Mouse (Mus musculus) cerebellum, postnatal 36 days (tissue): ENCODE data around the gene Atg7.

Experiments used
- DNase-seq, 2 experiments: peaks; one replicate each; pipeline ENCODE4 v3.0.0; 2021 to 2022; ENCODE audit warnings: mixed read lengths in 2 of 2

Gene Atg7

DNA sequence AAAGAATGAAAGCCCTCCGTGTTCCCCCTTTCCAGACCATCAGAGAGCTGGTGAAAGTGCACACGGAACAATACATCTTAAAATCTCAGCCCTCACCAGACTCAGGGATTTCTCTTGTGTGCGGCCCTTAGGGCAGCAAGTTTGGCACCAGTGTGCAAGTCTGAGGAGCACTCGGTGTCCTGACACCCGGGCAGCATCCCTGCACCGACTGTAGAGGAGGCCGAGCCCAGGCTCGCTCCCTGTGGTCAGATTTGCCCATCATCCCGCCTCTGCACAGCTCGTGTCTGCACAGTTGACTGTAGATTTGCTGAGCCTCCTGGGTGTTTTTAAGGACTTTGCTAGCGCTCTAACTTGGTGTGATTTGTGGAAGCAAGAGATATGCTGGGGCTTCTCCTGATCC, 94.3 kb downstream of the Atg7 start:
- DNase-seq, result no peak

DNA sequence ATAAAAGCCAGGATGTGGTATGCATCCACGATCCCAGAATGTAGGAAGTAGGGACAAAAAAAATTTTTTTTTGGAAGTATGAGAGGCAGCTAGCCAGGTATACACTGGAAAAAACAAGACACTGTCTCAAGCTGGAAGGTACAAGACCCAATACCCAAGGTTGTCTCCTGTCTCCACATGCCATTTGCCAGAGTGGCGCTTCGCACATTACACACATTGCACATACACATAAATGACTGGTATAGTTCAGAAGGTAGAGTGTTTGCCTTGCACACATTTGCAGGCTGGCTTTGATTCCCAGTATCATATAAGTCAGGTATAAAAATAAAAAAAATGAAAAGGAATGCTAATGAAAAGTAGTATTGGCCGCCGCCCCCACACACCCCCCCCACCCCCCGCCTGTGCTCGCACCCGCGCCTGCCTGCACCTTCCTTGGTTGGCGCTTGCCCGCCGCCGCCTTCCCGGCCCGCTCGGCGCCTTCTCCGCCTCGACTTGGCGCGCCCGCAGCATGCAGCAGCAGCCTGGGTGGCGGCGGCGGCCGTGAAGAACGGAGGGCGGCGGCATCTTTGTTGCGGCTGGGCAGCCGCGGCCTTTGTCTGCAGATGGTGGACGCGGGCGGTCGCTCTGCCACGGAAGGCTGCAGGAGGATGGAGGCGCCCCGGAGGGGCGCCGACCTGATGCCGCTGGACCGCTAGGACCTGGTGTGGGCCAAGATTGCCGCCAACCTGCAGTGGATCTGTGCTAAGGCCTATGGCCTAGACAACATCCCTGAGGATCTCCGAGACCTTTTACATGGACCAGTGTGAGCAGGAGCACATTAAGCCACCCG, 95.2 kb downstream of the Atg7 start:
- DNase-seq, result peak; percentile 32 to 38

DNA sequence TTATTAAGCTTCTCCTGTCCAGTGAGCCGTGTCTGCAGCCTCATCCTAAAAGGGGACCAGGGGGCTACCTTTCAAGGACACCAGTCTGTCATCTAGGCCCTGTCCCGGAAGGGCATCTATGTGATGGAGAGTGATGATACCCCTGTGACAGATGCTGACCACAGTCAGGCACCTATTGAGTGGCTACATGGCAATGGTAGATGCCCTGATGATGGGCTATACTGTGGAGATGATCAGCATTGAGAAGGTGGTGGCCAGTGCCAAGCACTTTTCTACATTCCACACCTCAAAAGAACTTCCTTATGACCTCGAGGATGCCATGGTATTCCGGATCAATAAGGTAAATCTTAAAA, 95.8 kb downstream of the Atg7 start:
- no peak for DNase-seq

DNA sequence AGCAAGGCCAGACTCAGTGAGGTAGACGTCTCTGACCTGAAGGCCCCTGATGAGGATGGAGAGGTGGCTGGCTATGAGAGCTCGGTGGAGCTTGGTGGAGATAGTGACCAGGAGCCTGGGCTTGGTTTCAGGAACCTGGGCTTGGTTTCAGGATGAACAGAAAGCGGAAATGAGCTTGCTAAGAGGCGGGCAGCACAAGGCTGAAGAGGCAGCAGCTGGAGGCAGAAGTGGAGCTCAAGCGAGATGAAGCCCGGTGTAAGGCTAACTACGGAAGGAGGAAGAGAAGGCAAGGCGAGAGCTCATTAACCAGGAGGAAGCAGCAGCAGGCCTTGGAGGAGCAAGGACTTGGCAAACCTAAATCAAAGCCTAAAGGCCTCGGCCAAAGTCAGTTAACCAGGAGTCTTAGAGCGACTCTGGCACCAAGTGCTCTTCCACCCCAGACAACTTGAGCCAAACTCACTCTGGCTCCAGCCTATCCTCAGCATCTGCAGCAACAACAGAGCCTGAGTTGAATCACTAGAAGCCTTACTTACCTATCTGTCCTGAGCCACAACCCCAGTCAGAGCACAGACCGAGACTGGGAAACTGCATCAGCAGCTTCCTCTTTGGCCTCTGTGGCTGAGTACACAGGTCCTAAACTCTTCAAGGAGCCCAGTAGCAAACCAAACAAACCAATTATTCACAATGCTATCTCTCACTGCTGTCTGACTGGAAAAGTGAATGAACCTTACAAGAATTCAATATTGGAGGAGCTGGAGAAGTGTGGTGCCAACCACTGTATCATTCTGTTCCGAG, 99.5 kb downstream of the Atg7 start:
- no peak for DNase-seq

DNA sequence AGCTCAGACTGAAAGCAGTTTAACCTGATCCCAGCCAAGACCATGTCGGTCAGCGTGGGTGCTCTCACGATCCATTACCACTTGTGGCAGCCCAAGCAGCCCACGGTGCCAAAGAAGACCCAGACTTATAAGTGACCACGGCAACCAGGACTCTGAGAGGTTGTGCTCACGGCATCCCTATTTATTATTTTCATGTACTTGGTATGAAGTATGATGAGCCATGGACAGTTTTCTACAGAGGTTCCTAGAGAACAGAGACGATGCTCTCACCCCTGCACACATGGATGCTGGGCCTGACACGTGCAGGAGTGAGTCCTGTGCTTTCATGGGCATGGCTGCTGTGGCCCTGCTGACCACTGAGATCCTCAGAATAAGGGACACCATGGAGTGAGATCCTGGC, 100.2 kb downstream of the Atg7 start:
- no peak for DNase-seq

DNA sequence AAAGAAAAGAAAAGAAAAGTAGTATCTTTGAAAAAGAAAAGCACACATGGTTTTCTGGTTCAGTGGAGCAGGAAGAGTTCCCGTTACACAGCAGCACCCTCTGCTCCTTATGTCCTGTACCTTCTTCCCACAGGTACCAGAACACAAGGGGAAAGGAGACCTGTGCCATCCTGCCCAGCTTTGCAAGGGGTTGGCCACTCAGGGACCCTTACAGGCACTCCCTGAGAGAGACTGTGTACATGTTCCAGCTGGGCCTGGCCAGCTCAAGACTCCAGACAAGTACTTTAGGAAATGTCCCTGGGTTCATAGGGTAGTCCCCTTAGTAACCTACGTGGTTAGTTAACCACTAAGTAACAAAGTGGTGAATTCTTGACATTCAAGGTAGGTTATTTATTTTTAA, 100.9 kb downstream of the Atg7 start:
- no peak for DNase-seq

DNA sequence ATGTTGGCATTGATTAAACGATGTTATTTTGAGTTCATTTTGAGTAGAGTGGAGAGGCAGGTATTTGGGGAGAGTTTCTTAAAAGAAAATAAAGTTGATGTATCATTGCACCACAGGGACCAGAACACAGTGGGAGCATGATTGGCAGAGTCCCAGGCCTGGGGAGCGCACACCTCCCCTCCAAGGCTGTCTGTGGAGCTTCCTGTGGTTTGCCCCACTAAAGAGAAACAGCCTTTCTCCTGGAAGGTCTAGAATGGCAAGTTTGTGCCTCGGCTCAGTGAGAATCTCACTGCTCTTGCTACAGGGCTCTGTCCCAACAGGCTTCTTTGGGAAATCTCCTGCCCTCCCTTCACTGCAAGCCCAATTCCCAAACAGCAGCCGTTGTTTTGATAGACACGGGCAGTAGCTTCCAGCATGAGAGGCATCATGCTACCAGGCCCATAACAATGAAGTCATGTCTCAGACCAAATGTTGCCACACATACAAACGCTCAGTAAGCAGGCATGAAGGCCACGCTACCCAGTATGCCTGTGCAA, 103.6 kb downstream of the Atg7 start:
- no peak for DNase-seq

DNA sequence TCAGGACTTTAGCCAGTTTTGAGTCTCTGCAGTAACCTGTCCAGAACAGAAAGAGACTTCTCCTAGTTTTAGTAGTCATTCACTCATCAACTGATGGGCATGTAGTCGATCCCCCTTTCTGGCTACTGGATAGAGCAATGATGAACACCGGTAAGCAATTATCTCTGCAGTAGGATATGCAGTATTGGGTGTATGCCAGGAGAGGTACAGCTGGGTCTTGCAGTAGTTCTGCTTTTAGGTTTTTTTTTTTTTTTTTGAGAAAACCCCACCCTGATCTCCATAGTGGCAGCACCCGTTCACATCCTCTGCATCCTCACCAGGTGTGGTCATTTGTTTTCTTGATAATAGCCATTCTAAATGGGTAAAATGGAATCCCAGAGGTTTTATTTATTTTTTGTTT, 105.5 kb downstream of the Atg7 start:
- no peak for DNase-seq

DNA sequence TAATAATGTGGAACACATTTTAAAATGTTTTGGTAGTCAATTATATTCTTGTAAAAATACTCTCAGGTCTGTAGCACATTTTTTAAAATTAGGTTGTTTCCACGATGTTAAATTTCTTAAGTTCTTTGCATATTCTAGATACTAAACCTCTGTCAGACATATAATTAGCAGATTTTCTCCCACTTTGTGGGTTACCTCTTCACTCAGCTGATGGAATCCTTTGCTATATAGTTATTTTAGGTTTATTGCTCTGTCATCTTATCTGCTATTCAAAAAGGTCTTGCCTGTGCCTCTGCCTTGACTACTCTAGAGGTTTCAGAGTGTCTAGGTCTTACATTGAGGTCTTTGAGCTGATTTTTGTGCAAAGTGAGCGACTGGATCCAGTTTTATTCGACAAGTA, 106.0 kb downstream of the Atg7 start:
- no peak for DNase-seq

DNA sequence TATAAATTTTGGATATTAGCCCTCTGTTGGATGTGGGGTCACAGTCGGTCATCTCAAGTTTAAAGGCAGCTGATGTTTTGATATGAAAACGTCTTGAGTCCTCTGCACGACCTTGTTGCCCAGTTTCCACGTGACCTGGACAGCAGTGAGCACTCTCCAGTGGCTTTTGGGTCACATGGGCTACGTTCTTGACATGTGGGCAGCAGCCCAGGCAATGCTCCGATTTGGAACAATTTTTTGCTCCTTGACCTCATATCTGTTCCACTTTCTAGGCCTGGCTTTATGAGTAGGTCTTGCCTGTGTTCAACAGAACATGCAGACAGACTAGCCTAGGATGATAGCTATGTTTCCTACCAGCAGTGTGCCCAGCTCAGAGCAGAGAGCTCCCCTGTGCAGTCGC, 115.9 kb downstream of the Atg7 start:
- no peak for DNase-seq

DNA sequence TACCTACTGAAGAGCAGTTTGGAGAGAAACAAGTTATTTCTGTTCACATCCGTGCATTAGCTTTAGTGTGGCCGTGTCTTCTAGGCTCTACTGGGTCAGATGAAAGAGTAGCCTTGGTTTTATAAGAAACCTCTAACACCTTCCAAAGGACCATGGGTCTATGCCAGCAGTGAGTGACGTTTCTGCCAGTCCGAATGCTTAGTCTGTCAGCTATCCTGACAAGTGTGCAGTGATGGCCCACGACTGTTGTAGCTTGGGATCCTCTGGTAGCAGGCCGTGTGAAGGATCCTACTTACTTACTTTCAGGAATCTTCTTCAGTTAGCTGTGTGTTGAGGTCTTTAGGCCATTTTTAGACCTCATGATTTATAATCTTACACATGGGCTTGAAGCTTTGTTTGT, 123.4 kb downstream of the Atg7 start:
- DNase-seq, result no peak

DNA sequence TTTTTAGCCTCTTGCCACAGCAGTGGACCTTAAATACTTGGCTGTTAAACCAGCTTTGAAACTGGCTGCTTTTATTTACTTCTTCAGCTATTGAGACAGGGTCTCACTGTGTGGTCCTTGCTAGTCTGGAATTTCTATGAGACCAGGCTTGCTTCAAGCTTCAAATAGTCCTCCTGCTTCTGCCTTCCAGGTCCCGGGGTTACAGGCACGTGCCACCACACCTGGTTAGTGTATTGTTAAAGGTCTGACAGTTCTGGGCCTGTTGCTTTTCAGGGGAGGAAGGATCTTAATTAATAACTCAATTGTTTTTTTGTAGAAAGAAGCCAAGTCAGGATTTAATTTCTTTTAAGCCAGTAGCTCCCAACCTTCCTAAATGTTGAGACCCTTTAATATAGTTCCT, 124.8 kb downstream of the Atg7 start:
- no peak for DNase-seq

DNA sequence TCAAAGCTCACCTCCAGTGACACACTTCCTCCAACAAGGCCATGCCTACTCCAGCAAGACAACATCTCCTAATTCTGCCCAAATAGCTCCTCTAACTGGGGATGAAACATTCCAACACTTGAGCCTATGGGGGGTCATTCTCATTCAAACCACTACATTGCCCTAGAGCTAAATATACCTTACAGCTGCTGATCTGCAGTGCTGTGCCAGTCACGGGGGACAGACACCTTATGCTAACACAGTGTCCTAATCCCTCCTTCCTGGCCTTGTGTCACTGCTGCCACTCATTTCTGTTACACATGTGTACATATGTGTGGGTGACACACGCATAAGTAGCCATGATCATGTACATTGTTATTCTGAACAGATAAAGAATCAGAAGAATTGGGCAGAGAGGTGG, 127.4 kb downstream of the Atg7 start:
- DNase-seq, result no peak

DNA sequence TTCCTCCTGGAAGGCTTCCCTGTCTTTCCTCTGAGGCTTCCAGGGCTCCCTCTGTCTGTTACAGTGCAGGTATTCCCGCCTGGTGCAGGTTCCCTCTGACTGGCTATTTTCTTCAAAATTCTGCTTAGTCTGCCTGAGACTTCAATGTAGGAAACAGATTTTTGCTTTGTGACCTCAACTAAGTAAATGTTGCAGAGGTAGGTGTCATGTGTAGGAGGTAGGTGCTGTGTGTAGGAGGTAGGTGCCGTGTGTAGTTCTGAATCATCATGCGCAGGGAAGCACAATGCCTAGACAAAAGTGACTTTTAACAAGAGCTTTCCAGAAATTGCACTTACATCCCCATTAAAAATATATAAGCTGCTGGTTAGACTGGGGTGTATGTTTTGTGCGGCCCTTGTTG, 128.6 kb downstream of the Atg7 start:
- no peak for DNase-seq

DNA sequence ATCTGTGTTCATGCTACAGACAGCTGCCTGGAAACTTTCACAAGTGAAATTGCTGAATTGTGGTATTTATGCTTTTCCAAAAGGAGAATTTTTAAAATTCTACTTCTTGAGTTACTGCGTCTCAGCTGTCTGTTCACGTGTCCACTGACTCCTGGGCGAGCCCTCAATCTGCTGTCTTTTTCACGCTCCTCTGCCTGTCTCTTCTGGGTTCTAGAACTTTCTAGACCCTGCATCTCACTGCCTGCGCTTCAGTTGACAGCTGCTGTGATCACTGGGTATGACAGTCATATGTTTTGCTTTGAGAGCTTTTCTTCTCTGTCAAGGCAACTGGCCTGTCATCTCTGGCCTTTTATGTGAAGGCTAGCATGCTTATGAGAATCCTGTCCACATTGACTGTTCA, 132.3 kb downstream of the Atg7 start:
- DNase-seq, result no peak

DNA sequence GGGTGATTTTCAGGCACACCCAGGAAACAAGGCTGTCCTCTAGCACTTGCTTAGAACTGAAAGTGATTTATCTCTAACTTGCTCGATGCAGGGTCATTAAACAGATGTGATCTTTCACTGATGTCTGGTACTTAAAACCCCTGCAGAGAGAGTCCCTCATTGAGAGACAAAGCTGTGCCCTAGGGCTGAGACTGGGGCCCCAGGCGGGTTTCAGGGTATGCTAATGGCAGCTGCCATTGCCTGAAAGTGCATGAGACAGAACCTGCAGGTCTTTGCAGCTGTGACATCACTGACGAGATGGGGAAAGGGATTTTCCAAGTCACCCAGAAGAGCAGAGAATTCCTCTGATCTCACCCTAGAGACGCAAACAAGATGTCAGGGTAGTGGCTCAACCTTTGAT, 135.0 kb downstream of the Atg7 start:
- no peak for DNase-seq

DNA sequence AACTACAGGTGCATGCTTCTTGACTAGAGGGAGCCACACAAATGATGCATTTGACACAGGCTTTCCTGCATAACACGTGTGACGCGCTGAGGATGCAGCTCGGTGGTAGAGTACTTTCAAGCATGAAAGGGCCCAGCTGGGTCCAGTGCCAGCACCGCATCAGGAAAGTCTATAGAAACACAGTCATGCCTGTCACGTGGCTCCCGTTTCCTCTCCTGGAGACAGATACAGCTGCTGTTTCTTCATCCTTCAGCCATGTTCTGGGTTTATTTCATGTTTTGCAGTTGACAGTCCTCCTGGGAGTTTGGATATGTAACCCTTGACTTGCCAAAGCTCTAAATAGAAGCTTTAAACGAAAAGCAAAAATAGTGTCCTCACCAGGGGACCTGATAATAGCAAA, 135.8 kb downstream of the Atg7 start:
- DNase-seq, result no peak

DNA sequence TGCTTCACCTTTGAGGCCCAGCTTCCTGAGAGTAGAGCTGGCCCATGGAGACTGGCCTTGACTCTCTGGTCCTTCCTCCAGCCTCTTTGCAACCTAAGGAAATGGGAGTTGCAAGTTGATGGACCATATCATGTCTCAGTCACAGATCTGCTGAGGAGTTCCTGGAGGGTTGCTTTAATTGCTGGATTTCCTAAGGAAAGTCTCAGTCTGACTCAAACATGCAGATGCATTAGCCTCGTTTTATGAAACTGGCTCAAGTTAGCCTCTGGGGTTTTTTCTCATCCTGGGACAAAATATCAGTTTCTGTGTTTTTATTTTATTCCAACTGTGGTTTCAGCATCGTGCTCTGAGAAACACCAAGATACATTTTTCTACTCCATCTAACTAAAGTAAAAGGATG, 137.7 kb downstream of the Atg7 start:
- no peak for DNase-seq

DNA sequence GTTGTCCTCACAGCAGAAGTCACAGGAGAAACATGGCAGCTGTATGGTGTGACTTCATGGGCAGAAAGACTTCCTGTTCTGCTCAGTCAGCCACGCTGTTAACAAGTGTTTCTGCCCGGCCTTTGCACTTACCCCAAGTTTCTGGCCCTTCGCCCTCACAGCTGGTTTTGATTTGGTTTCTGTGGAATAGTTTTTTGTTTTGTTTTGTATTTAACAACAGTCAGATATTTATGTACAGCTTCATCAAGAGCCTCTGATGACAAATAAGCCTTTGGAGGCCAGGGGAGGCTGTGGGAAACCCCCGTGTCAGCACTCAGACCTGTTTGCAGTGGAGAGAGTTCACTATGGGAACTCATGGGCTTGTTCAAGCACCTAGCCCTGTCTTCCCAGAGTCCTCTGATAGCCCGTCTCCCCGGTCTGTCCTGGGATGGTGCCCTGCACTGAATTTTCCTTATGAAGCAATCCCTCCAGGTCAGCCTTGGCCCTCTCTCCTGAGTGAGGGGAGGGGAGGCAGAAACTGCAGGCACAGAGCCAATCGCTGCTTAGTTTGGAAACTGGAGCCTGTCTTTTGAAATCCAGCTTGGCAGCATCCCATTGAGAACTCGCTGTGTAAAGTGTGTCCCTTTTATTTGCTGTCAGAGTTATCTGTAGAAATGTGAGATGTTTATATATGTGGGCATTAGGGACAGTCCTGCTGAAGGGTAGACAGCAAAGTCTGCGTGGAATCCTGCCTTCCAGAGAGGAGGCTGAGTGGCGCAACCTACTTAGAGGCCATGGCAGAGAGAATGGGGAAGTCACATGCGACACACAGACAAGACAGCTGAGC, 138.7 kb downstream of the Atg7 start:
- no peak for DNase-seq

DNA sequence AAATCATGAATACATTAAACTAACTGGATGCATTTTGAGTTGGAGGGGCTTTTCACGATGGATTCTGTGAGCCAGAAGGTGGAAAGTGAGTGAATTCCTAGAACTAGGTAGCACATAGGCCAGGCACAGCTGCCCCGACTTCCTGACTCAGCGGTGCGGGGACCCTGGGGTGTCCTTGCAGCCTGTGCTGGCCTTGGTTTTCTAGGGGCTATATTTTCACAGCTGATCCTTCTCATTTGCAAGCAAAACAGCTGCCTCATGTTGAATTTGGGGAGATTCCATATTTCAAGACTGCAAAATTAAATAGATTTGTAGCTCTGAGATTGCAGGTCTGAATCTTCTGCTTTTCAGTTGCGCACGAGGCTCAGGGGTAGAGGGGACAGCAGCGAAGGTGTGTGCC, 139.6 kb downstream of the Atg7 start:
- DNase-seq, result no peak

DNA sequence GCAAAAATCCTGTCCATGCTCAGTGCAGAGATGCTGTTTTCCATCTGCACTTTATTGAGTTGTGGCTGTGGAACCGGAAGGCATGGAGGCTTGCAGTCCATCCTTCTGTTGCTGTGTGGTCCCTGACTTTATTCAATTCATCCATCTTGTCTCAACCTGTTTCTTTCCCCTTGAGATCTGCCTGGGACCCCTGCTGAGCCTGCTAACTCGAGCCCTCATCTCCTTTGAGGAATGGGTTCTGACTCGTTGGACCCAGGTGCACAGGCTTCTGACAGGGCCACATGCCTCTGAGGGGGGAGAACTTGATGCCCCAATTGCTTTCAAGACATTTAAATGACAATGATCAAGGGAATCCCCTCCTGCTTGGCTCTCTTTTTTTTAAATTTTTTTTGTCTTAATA, 143.6 kb downstream of the Atg7 start:
- no peak for DNase-seq

DNA sequence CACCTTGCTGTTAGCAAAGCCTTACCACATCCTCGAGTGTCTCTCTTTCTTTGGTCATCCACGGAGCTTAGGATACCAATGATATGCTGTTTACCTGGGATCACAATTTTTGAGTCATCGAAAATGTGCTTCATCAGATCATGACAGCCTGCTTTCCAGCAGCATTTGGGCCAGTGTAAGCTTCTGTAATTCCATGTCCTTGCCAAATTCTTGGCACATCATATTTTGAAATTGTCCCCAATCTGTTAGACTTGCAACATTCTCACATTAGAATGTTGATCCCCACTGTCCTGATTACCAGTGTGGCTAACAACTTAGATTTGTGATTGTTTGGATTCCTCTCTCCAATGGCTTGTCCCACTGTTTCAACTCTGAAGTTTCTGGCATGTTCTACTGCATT, 144.7 kb downstream of the Atg7 start:
- DNase-seq, result no peak

DNA sequence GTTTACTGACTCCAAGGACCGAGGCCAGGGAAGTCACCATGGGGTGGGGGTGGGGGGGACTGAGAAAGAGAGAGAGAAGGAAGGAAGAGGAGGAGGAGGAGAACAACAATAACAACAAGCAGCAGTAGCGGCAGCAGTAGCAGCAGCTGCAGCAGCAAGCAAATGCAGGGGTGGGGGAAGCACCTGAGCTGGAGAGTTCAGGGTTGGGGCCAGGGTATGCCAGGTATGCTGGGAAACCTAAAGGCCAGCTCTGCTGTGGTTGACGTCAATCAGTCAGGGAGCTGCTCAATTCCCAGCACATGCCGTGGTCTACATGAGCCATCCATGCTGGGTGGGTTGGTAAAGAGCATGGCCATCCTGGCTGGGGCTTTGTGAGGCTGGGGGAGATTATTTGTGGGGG, 145.8 kb downstream of the Atg7 start:
- no peak for DNase-seq
